Mouse (Mus musculus) E14TG2a.4 (cell line): ENCODE measurements around the gene Fam149a.

Experiments used
- CTCF ChIP-seq: conservative IDR thresholded peaks from 2 replicates; pipeline ENCODE4 v1.5.1; 2014; ENCODE audit warnings: low read length
- NANOG ChIP-seq: IDR thresholded peaks from 2 replicates; pipeline ENCODE4 v1.6.1; 2014; ENCODE audit warnings: borderline replicate concordance, low read length, mixed read lengths
- POU5F1 ChIP-seq: IDR thresholded peaks from 2 replicates; pipeline ENCODE4 v1.6.1; 2014; ENCODE audit warnings: low read length, borderline replicate concordance

- TF ChIP-seq CTCF: no peak
- no peak for TF ChIP-seq NANOG
- TF ChIP-seq POU5F1: no peak
Measured at GRCm38 (mm10) chr8:45374071-45374470, 8.0 kb downstream of the Fam149a start.
